Mouse (Mus musculus) spleen, adult 2 months (tissue): Measurements from ENCODE around the gene Myof.

ENCODE experiments used
- CTCF ChIP-seq: fragments of 200-500 bp; IDR thresholded peaks from 2 replicates; pipeline ENCODE4 v1.5.1; 2011; ENCODE audit warnings: mild to moderate bottlenecking, inconsistent platforms; ENCODE audit not compliant: insufficient read depth, insufficient read length, insufficient replicate concordance; ENCODE audit errors: extremely low read depth
- POLR2A ChIP-seq: fragments of 200-500 bp; IDR thresholded peaks from 2 replicates; pipeline ENCODE4 v1.6.1; 2011; ENCODE audit warnings: low read depth, low read length, inconsistent platforms

DNA sequence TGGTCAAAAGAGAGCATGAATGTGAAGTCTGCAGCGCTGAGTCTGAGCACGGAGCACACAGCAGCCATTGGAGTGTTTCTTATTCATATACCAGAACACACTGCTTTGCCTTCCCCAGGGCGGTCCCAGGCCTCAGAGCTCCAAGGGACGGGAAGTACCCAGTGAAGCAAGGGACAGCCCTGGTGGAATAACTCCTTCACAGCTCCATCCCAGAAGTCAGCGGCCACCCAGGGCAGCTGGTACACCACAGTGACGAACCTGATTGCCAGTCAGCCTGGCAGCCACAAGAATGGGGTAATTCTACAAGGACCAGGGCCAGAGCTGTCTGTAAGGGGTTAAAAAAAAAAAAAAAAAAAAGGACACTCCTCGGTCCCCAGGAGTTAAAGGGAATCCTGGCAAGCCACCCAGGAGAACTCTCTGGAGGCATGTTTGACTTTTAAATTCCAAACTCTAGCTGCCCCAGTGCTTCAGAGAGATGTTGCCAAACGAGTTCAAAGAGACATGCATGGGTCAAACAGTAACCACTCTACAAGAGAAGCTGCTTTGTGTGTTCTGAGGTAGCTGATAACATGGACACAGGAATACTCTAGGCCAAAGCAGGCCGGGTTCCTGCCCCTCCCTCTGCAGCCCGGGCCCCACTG lies 15.4 kb downstream of the Myof start:
- TF ChIP-seq POLR2A (no peak), CTCF (no peak)
